Mouse (Mus musculus): Measurements from ENCODE around the gene Olfr107.

The Olfr107 gene

DNA sequence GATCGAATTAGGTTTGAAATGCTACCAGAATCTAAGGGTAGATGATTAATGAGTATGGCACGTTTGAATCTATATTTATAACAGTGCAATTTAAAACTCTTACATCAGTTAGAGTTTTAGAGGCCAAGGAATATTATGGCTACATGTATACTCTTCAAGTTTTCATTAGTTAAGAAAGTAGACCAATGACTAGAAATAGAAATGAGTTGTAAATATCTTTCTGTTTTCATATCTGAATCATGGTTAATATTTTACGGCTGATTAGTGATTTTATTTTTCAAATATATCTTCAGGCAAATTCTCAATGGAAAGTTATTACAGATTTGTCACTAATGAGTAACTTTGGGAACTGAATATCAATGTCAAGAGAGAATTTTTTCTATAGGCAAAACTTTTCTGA is at the start of gene Olfr107:
Gene Olfr107, plus strand, starts transcription at position 301 of the 400 bp plus-strand sequence.
- DNase-seq, result no peak

- no peak for DNase-seq
Observed at GRCm38 (mm10) chr17:37359282-37359681, 39.7 kb upstream of the Olfr107 start, which contains the start of gene Olfr104-ps. Olfr104-ps (plus strand) TSS chr17:37359582.

DNA sequence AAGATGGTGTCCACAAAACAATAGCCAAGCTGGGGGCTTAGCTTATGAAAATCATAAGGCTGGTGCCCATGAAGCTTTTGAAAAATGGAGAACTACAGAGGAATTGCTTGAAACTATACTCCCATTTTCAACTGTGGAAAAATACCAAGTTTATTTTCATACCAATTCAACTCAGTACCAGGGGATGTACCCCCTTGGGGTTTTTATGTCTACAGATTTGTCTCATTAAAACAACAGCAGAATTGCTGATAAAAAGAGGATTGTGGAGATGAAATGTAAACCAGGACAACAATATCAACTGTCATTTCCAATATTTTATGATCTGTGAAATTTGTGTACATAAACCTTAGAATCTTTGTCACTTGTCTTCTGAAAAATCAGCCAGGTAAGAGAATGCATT is 20.3 kb upstream of the Olfr107 start, which contains the start of gene Olfr105-ps:
Gene Olfr105-ps, plus strand, starts transcription at position 301 of the 400 bp plus-strand sequence.
- DNase-seq, result no peak

DNA sequence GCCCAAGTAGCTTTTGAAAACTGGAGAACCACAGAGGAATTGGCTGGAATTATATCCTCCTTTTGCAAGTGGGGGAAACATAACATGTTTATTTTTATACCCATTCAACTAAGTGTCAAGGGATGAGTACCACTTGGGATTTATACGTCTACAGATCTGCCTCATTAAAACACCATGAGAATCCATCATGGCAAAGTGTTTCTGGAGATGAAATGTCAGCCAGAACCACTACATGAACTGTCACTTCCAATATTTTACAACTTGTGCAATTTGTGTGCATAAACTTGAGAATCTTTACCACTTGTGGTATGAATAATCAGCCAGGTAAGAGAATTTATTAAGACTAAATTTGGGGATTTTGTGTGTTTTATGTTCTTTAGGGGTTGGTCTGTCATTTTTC is 8.9 kb upstream of the Olfr107 start, which contains the start of gene Olfr106-ps:
Gene Olfr106-ps, plus strand, starts transcription at position 301 of the 400 bp plus-strand sequence.
- no peak for DNase-seq

DNA sequence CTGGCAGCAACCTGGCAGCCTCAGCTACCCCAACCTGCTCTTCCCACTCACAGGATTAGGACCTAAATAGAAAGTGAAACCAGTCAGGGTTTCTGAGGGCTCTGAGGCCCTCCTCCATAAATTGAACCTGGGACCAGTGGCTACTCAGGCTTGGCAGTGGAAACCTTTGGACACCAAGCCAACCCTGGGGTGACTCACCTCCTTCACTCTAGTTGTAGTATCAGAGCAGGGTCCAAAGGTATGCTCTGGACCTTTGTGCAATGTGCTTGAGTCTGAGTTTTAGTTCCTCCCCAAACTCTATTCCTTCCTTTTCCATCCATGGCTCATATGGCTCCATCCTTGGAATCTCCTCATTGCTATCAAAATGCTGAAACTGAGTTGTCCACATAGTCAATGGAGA is 14.4 kb downstream of the Olfr107 start:
- DNase-seq, result no peak

- no peak for DNase-seq
Observed at GRCm38 (mm10) chr17:37445180-37445579, 46.2 kb downstream of the Olfr107 start, which contains the start of gene Olfr108. Olfr108 (plus strand) TSS chr17:37445480.

Data from thymus, adult 18-20 months (tissue).